Mouse (Mus musculus) adrenal gland, adult 2 months (tissue): ENCODE results near the gene Flt4. TPM values are rescaled to one million over a fixed set of nuclear protein-coding genes. Genes with fewer than 3 reads are reported as not detected.
"Not testable (repeated sequence)": the region's sequence is repeated elsewhere in the genome, so short reads cannot be mapped to it uniquely, and the experiment has no call there.

Source experiments
- DNase-seq: peaks from one replicate; pipeline ENCODE4 v3.0.0; 2021
- long read RNA-seq: library from polyadenylated mRNA; stranded (forward); transcript quantifications from one replicate; pipeline ENCODE4 v2.0.0, GENCODE M21; 2021
- polyA plus RNA-seq: library from polyadenylated mRNA; depleted of rRNA; stranded (reverse); fragments of >200 nt; gene quantifications from 2 replicates; pipeline ENCODE4 v1.2.3, GENCODE M21; 2012; rRNA removed
- total RNA-seq, 2 experiments: library from RNA; stranded (reverse); gene quantifications; 2 replicates each; pipeline ENCODE4 v1.2.3; 2021

Flt4 gene
- 10 to 100 TPM; 12.5 to 20.9 TPM for total RNA-seq
- polyA plus RNA-seq: 16.5 and 17.5 TPM in 2 replicates
- long read RNA-seq, partial matches to known transcripts: 0 of 1 reads
- long read RNA-seq, other reads (novel, unspliced or antisense): 1 of 1 reads

GRCm38 (mm10) chr11:49608938-49609867, at the start of gene Flt4:
Flt4 (plus strand) TSS chr11:49609263.
- peak; percentile 76 for DNase-seq

GRCm38 (mm10) chr11:49575054-49575453, 34.0 kb upstream of the Flt4 start:
- DNase-seq: not testable (repeated sequence)

DNA sequence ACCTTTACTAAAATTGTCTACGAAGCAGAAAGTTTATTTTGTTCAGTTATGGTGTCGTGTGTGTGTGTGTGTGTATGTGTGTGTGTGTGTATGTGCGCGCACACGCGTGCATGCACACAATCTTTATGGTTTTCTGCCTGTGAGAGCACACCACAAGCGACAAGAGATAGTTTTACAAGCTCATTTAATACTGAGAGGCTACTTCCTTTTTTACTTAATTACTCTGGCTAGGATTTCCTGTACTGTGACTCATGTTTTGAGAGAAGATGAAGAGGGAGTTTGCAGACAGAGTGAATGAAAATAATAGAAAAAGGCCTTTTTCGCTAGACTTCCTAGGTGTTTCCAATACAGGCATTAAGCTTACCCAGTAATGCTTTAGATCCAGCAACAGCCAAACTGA, 28.6 kb upstream of the Flt4 start:
- DNase-seq: not testable (repeated sequence)

- DNase-seq: no peak
These were observed 18.9 kb upstream of the Flt4 start for GRCm38 (mm10) chr11:49590213-49590612.

DNA sequence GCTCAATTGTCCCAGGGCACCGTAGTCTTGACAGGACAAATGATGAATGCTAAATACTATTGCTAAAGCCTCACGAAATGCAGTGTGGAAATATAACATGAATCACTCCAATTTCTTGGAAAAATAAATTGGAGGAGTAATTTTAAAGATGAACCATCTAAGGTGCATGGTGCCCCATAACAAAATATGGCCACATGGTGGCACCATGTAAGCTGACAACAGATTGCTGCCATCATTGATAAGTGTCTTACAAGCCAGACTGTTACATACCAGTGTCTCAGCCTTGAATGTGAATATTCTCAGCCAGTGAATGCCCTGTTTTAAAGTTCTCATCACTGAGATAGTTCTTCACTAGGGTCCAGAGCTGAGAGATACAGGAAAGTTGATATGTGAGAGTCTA, 11.9 kb upstream of the Flt4 start:
- not testable (repeated sequence) for DNase-seq

DNA sequence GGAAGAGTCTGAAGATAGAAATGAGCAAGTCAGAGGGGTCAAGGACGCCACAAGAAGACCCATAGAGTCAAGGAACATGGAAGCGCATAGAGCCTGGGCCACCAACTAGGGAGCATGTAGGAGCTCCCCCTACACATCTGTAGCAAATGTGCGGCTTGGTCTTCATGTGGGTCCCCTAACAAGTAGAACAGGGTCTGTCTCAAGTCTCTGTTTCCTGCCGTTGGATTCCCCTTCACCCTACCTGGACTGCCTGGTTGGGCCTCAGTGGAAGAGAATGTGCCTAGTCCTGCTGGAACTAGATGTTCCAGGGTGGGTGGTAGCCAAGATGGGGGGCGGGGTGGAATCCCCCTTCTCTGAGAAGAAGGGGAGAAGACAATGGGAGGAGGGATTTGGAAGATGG, 757 bp upstream of the Flt4 start:
- not testable (repeated sequence) for DNase-seq

GRCm38 (mm10) chr11:49609868-49610824, 1.1 kb downstream of the Flt4 start:
- DNase-seq: peak; percentile 55

- DNase-seq: not testable (repeated sequence)
These were observed 2.3 kb downstream of the Flt4 start for GRCm38 (mm10) chr11:49611349-49611748.

DNA sequence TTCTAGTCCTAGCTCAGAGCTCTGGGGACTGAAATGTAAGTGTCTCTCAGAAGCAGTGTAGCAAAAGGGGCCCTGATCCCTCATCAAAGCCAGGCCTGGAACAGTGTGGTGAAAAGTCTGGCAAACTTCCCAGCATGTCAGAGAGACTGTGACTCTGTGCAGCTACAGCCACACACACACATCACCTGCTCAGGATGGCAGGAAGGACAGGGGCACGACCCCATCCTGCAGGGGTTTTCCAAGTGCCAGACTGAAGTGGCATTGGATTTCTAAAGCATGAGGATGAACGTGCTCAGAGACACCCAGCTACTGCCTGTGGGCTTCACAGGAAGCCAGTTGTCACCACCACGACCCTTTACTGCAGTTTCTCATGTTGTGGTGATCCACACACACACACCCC, 3.1 kb downstream of the Flt4 start:
- DNase-seq: no peak

DNA sequence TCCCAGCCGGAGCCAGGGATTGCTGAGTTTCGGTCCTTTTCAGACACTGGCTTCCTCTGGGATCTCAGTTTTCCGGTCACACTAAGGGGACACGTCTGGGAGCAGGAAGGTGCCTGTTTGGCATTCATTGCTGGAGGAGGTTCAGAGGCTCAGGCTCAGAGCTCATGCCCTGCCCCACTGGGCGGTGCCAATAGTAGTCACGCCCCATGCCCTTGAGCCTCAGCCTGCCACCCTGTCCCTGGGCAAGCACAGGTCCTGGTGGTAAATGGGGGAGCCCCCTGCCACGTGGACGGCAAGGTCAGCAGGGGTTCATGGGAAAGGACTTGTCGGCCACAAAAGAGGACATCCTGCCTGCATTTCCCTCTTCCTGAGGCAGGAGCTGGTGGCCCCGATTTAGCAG, 4.3 kb downstream of the Flt4 start:
- peak; percentile 69 for DNase-seq

GRCm38 (mm10) chr11:49615856-49616725, 7.0 kb downstream of the Flt4 start:
- no peak for DNase-seq

DNA sequence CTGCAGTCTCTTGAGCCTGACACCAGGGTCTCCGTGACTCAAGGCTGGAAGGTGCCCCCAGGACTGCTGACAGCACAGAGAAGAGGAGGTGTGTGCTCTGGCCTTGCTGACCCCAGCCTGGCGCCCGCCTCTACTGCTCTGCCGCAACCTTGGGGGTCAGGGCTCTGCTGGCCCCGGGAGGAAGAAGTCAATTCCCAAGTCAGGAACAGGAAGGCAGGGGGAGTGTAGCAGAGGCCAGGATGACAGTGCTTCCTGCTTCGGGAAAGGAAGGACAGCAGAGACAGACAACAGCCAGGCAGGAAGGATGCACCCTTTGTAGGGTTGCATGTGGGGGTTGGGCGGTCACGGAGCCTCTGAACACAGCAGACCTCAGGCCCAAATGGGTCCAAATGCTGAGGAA, 9.4 kb downstream of the Flt4 start:
- peak; percentile 26 for DNase-seq

DNA sequence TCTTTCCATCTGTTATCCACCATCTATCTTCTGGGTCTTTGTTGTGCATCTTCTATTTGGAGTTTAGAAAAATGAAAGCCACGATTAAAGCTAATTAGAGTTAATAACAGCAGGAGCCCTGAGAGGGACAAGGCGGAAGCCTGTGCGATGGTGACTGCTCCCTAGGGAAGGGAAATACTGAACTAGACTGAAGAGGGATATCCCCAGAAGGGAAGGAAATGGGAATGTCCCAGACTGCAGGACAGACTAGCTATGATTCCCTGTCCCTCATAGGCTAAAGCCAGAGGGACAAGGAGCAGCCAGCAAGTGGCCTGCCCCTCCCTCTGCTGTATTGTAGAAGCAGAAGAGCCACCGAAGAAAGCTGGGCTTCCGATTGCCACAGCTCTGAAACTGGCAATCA, 12.9 kb downstream of the Flt4 start:
- no peak for DNase-seq

DNA sequence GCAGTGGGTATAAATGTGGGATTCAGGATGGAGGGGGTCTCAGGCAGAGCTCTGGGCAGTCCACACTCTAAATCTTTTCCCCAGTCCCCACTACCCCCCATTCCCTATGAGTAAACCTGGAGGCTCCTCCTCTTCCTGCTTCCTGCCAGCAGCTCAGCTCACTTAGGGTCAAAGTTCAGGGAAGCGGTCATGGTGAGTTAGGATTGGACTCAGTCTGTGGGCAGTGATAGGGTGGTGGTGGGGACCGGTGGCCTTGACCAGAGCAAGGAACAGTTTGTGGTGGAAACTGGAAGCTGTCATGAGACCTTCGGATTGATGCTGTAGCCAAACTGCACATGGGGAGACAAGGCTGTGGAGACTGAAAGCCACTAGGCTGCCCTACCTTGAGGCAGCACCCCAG, 15.1 kb downstream of the Flt4 start:
- DNase-seq: no peak

GRCm38 (mm10) chr11:49625863-49626262, 16.8 kb downstream of the Flt4 start:
- no peak for DNase-seq

DNA sequence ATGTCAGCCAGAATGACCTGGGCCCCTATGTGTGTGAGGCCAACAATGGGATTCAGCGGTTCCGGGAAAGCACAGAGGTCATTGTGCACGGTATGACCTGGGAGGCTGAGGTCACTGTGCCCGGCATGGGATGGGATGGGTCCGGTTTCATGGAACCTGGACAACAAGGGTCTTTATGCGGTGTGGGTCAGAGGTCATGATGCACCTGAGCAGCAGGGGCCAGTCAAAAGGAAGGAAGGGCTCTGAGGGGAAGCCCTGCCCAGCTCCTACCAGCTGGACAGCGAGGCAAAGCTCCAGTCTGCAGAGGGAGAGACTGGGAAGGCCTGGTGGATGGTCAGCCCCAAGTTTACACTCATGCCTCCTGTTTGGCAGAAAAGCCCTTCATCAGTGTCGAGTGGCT, 17.7 kb downstream of the Flt4 start:
- DNase-seq: no peak

DNA sequence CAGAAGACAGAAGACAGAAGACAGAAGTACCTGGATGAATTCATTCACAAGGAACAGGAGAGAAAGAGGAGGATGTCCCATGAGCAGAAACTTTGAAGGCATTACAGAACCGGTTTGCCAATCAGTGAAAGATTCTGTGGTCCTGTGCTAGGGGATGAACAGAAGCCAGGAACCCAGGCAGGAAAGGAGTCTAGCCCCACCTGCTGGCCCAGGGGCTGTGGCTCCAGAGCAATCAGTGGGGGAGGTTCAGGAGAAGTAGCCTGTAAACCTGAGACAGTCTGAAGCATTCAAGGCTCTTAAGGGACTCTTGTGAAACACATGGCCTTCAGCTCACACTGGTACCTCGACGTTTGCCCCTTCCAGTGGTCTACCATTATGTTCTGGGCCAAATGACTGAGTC, 22.1 kb downstream of the Flt4 start:
- DNase-seq: peak; percentile 36

DNA sequence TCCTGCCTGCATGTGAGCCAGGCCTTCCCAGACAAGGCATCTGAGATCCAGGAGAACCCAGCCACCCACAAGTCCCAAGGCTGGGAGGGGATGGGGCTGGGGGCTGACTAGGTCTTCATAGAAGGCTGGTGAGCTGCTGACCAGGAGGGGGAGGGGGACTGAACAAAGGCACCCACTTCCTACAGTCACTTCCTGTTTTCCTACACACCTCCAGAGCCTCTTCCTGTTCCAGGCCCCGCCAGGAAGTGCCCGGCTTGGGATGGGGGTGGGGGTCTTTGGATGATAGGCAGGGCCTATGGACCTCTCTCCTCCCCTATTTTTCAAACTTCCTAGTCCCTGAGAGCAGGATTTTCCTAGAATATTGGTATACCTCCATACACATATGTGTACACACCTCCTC, 23.2 kb downstream of the Flt4 start:
- DNase-seq: peak; percentile 46

DNA sequence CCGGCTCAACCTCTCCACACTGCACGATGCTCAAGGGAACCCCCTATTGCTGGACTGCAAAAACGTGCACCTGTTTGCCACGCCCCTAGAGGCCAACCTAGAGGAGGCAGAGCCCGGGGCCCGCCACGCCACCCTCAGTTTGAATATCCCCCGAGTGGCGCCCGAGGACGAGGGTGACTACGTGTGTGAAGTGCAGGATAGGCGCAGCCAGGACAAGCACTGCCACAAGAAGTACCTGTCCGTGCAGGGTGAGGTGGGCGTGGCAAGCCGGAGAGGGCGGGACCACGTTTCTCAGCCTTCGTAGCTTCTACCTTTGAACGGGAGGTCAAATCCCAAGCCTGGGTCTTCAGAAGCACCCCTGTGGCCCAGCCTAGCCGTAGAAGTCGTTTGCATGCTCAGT, 25.0 kb downstream of the Flt4 start:
- DNase-seq: no peak

DNA sequence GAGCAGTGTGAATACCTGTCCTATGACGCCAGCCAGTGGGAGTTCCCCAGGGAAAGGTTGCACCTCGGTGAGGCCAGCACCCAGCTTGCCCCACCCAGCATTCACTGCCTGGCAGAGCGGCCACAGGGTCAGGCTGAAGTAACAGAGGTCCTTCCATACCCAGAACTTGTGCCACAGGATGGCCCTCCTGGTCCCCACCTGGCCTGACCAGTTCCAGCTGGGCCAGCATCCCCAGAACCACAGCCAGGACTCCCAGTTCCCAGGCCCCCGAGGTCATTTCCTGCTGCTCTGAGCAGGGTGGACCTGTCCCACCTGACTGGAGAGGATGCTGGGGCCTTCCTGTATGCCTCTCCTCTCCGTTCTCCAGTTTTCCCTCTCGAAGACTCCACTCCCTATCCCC, 26.6 kb downstream of the Flt4 start:
- DNase-seq: no peak

GRCm38 (mm10) chr11:49636449-49636848, 27.4 kb downstream of the Flt4 start:
- no peak for DNase-seq

DNA sequence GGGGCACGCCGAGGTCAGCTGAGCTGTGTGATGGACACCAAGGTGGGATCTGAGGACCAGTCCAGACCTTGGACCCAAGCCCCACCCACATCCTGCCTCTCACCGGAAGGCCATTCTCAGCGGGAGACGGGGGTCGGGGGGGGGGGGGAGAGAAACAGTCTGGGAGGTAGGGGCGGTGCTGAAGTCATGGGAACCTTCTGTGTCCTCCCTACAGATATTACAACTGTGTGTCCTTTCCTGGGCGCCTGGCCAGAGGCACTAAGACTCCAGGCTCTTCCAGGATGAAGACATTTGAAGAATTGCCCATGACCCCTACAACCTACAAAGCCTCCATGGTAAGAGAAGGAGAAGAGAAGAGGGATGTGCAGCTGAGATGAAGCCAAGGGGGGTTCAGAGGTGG, 36.6 kb downstream of the Flt4 start:
- DNase-seq: no peak
